Mouse (Mus musculus) spleen, adult 2 months (tissue): Measurements from ENCODE around the gene Spem1. TPM values are rescaled to one million over a fixed set of nuclear protein-coding genes. Genes with fewer than 3 reads are reported as not detected.

Source experiments
- DNase-seq, 2 experiments: peaks; one replicate each; pipeline versions ENCODE4 v3.0.0 to v3.0.0-alpha.2; 2012 to 2021; ENCODE audit warnings: low spot score in 2 of 2, low read depth in 1 of 2
- H3K27ac ChIP-seq: fragments of 200-500 bp; 2 replicates; pipeline ENCODE4 v1.5.1; 2012; ENCODE audit warnings: low read length, inconsistent platforms; ENCODE audit not compliant: insufficient read depth
- H3K27me3 ChIP-seq: fragments of 200-500 bp; 2 replicates; pipeline ENCODE4 v1.6.1; 2012; ENCODE audit warnings: mild to moderate bottlenecking, moderate library complexity, low read length, inconsistent platforms; ENCODE audit not compliant: control insufficient read depth, insufficient read depth
- H3K36me3 ChIP-seq: fragments of 200-500 bp; 2 replicates; pipeline ENCODE4 v1.6.1; 2012; ENCODE audit warnings: mild to moderate bottlenecking, low read length, inconsistent platforms; ENCODE audit not compliant: control insufficient read depth, insufficient read depth
- H3K4me1 ChIP-seq: fragments of 200-500 bp; 2 replicates; pipeline ENCODE4 v1.6.1; 2011; ENCODE audit warnings: inconsistent platforms; ENCODE audit not compliant: control insufficient read depth, insufficient read depth, insufficient read length
- H3K4me3 ChIP-seq: fragments of 200-500 bp; 2 replicates; pipeline ENCODE4 v1.5.1; 2011; ENCODE audit warnings: mild to moderate bottlenecking, inconsistent platforms; ENCODE audit not compliant: insufficient read depth, insufficient read length; ENCODE audit errors: extremely low read depth
- CTCF ChIP-seq: fragments of 200-500 bp; IDR thresholded peaks from 2 replicates; pipeline ENCODE4 v1.5.1; 2011; ENCODE audit warnings: mild to moderate bottlenecking, inconsistent platforms; ENCODE audit not compliant: insufficient read depth, insufficient read length, insufficient replicate concordance; ENCODE audit errors: extremely low read depth
- POLR2A ChIP-seq: fragments of 200-500 bp; IDR thresholded peaks from 2 replicates; pipeline ENCODE4 v1.6.1; 2011; ENCODE audit warnings: low read depth, low read length, inconsistent platforms
- WGBS: fragments of 180-500 bp; shearing (Covaris S2); methylation state at CpG from one replicate; pipeline ENCODE4 v1.1.7; 2018; 5-methylcytosine and 5-hydroxymethylcytosine counted together
- polyA plus RNA-seq: library from polyadenylated mRNA; depleted of rRNA; stranded (reverse); fragments of >200 nt; gene quantifications from 2 replicates; pipeline ENCODE4 v1.2.3, GENCODE M21; 2012

Spem1 gene
- polyA plus RNA-seq, 1 experiment = not detected

- Histone ChIP-seq H3K36me3 (no peaks in the 10 kb centered on the region), H3K27me3 (peaks cover 13% of the 10 kb centered on the region), H3K4me3 (peak overlapping the region; percentile 76), H3K27ac (no peak overlapping the region), H3K4me1 (peaks cover 10% of the 10 kb centered on the region)
- 6% methylated on average over 49 of the region's 52 CpGs for WGBS
- TF ChIP-seq POLR2A (no peak), CTCF (no peak)
- no peak for DNase-seq
These were observed 15.0 kb upstream of the Spem1 start for GRCm38 (mm10) chr11:69836703-69837576.

DNA sequence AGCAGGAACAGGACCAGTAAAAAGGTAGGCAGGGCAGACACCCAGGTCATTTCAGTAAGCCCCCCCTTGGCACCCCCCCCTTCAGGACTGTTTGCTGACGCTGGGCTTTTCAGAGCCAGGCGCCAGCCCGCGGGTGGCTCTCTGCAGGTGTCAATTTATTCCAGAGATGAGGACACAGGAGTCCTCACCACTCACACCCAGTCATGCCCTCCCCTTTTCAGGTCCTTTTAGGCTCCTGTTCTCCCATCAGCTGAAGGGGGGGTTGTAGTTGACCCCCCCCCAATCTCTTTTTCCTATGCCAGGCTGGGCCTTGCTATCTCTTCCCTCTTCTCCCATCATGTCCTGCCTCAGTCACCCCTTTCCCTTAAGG is 14.0 kb upstream of the Spem1 start:
- no peak for DNase-seq
- WGBS = 62% methylated on average over 4 of the region's 4 CpGs
- Histone ChIP-seq H3K36me3 (no peaks in the 10 kb centered on the region), H3K4me3 (no peak overlapping the region), H3K27me3 (peaks cover 13% of the 10 kb centered on the region), H3K27ac (no peak overlapping the region), H3K4me1 (peaks cover 10% of the 10 kb centered on the region)
- TF ChIP-seq CTCF (no peak), POLR2A (no peak)

DNA sequence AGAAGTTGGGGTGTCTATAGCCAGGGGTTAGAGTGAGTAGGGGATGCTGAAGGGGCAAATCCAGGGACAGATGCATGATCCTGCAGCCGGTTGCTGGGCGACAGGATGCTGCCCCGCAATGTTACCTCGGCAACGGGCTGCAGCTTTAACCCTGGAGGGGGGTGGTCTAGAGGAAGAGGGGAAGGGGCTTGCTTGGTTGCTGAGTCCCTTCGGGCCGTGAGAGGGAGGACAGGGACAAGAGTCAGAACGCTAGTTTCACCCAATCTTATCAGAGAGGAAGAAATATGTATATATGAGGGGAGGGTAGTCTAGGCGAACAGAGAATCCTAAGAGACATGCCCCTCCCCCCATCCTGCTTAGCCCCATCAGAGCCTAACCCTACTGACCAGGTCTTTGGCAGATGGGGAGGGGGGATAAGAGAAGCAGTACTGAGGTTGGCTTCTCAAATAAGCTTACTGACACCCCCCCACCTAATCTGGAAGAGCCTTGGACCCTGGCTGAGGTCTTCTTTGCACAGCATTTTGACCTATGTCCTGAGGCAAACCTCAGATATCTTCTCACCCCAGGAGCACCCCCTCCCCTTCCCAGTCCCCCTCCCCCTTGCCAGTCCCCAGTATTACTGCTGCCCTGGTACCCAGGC is 13.5 kb upstream of the Spem1 start:
- H3K27ac ChIP-seq = no peak overlapping the region
- H3K4me1 ChIP-seq = peaks cover 10% of the 10 kb centered on the region
- no peaks in the 10 kb centered on the region for H3K36me3 ChIP-seq
- peaks cover 13% of the 10 kb centered on the region for H3K27me3 ChIP-seq
- WGBS = 82% methylated on average over 9 of the region's 9 CpGs
- no peak for TF ChIP-seq CTCF
- no peak for TF ChIP-seq POLR2A
- no peak for DNase-seq
- H3K4me3 ChIP-seq = no peak overlapping the region

DNA sequence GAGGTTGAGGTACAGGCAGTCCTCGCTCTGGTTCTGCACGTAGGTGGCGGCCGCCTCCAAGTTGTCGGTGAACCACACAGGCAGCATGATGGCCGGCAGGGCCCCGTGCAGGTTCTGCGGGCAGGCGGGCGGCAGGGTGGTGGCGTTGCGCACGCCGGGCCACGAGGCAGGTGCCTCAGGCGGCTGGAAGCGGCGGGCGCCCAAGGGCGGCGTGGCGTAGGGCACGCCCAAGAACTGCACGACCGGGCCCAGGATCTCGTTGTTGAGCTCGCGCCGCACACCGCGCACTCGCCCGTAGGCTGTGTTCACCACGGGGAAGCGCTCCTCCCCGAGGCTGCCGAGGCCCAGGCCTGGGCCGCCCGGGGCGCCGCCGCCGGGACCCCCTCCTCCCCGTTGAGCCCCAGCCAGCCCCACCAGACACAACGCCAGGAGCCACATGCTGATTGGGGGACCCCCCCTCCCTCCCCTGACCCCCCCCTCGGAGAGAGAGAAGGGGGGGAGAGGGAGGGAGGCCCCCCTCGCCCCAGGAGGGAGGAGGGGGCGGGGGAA is 12.1 kb upstream of the Spem1 start:
- H3K4me1 ChIP-seq = peaks cover 10% of the 10 kb centered on the region
- H3K4me3 ChIP-seq = peak overlapping the region; percentile 27; the same call in 1 of the 2 replicates
- no peak overlapping the region for H3K27ac ChIP-seq
- no peak for TF ChIP-seq POLR2A
- TF ChIP-seq CTCF = no peak
- DNase-seq = peak in 1 of 2 experiments; percentile 39
- H3K27me3 ChIP-seq = peaks cover 13% of the 10 kb centered on the region
- 9% methylated on average over 44 of the region's 48 CpGs for WGBS
- no peaks in the 10 kb centered on the region for H3K36me3 ChIP-seq

GRCm38 (mm10) chr11:69833554-69833953 is 11.6 kb upstream of the Spem1 start:
- DNase-seq = no peak
- Histone ChIP-seq H3K4me3 (peak overlapping the region; percentile 27; the same call in 1 of the 2 replicates), H3K36me3 (no peaks in the 10 kb centered on the region), H3K27me3 (peaks cover 13% of the 10 kb centered on the region), H3K4me1 (peaks cover 10% of the 10 kb centered on the region), H3K27ac (no peak overlapping the region)
- WGBS = 43% methylated on average over 8 of the region's 8 CpGs
- TF ChIP-seq CTCF = no peak
- TF ChIP-seq POLR2A = no peak

- no peak for DNase-seq
- no peak overlapping the region for H3K4me3 ChIP-seq
- H3K4me1 ChIP-seq = no peaks in the 10 kb centered on the region
- no peak overlapping the region for H3K27ac ChIP-seq
- WGBS = 88% methylated on average over 5 of the region's 5 CpGs
- H3K36me3 ChIP-seq = no peaks in the 10 kb centered on the region
- no peaks in the 10 kb centered on the region for H3K27me3 ChIP-seq
- TF ChIP-seq POLR2A (no peak), CTCF (no peak)
These were observed 6.9 kb upstream of the Spem1 start for GRCm38 (mm10) chr11:69828832-69829231.
